Mouse (Mus musculus): ENCODE results near the gene Sp2.

DNA sequence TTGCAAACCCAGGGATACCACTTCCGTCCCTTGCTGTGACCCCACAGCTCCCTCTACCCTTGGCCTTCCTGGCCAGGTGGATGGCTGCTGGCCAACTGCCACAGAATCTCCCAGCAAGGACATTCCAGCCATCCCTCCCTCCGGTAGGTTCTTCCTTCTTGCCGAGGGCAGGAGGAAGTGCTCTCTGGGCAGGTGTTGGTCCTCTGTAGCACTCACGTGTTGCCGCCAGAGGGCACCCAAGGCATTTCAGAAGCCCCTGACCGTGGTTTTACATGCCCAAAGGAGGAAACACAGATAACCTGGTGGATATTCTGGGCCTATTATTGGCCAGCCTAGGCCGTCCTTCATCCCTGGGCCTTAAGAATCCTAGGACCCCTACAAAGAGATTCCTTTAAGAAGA is 404 bp downstream of the Sp2 start:
- TF ChIP-seq CTCF (IDR thresholded peaks at IDR 0.05; ENCODE audit: borderline replicate concordance, insufficient read depth, low read length) (peak; percentile 83), POLR2A (IDR thresholded peaks at IDR 0.05; ENCODE audit: low read depth, low read length) (no peak)
